Mouse (Mus musculus) spleen, embryonic (tissue): ENCODE measurements around the gene Ss18l1.

Experiments used
- CTCF ChIA-PET: fragments of 350-600 bp; sonication (Branson Sonifier 250); formaldehyde crosslinking; loops from one replicate; lab custom pipeline; 2022; lab: Charles Lee

The Ss18l1 gene

GRCm38 (mm10) chr2:180042256-180042857 is at the start of gene Ss18l1, which contains the start of gene Psma7:
Gene Ss18l1 (plus strand): TSS chr2:180042509.
Gene Psma7 (minus strand): TSS chr2:180042433.
- CTCF ChIA-PET = interaction anchor here (0.6 to 1.2 kb wide), 2 partner anchors 13 to 63 kb away, joined by 3 read pairs; no protein-coding TSS in a partner anchor

- CTCF ChIA-PET = no interaction called here
These were observed 49.2 kb upstream of the Ss18l1 start for GRCm38 (mm10) chr2:179993071-179993470.

- CTCF ChIA-PET = no interaction called here
These were observed 43.9 kb upstream of the Ss18l1 start for GRCm38 (mm10) chr2:179998431-179998830.

GRCm38 (mm10) chr2:180001635-180002034 is 40.7 kb upstream of the Ss18l1 start:
- CTCF ChIA-PET = no interaction called here

GRCm38 (mm10) chr2:180005656-180006351 is 36.5 kb upstream of the Ss18l1 start:
- CTCF ChIA-PET = no interaction called here

- CTCF ChIA-PET = no interaction called here
These were observed 35.8 kb upstream of the Ss18l1 start for GRCm38 (mm10) chr2:180006352-180007017.

GRCm38 (mm10) chr2:180010686-180011085 is 31.6 kb upstream of the Ss18l1 start:
- CTCF ChIA-PET = interaction anchor here (0.6 to 0.7 kb wide), 2 partner anchors 52 to 82 kb away, joined by 3 to 14 read pairs; no protein-coding TSS in a partner anchor

- CTCF ChIA-PET = no interaction called here
These were observed 30.9 kb upstream of the Ss18l1 start for GRCm38 (mm10) chr2:180011370-180011769.

- CTCF ChIA-PET = no interaction called here
These were observed 28.6 kb upstream of the Ss18l1 start for GRCm38 (mm10) chr2:180013686-180014085.

- CTCF ChIA-PET = no interaction called here
These were observed 24.7 kb upstream of the Ss18l1 start for GRCm38 (mm10) chr2:180017632-180018031.

- CTCF ChIA-PET = no interaction called here
These were observed 23.7 kb upstream of the Ss18l1 start for GRCm38 (mm10) chr2:180018573-180018972.

GRCm38 (mm10) chr2:180020091-180020661 is 22.1 kb upstream of the Ss18l1 start:
- CTCF ChIA-PET = no interaction called here

- CTCF ChIA-PET = no interaction called here
These were observed 21.4 kb upstream of the Ss18l1 start for GRCm38 (mm10) chr2:180020919-180021318.

GRCm38 (mm10) chr2:180022751-180023150 is 19.6 kb upstream of the Ss18l1 start:
- CTCF ChIA-PET = no interaction called here

GRCm38 (mm10) chr2:180024401-180025098 is 17.8 kb upstream of the Ss18l1 start, which contains the start of gene Lsm14b:
Gene Lsm14b (plus strand): TSS chr2:180024987.
- CTCF ChIA-PET = interaction anchor here (0.5 to 1.0 kb wide), 2 partner anchors 8 to 48 kb away, joined by 4 to 21 read pairs; partner anchors contain the start of gene Taf4

GRCm38 (mm10) chr2:180025135-180025860 is 17.0 kb upstream of the Ss18l1 start:
- CTCF ChIA-PET = interaction anchor here (0.9 to 1.0 kb wide), 2 partner anchors 21 to 48 kb away, joined by 4 to 21 read pairs; partner anchors contain the start of gene Taf4

GRCm38 (mm10) chr2:180025861-180026200 is 16.5 kb upstream of the Ss18l1 start:
- CTCF ChIA-PET = interaction anchor here (0.5 to 0.9 kb wide), 2 partner anchors 20 to 24 kb away, joined by 3 to 4 read pairs; no protein-coding TSS in a partner anchor

- CTCF ChIA-PET = no interaction called here
These were observed 14.5 kb upstream of the Ss18l1 start for GRCm38 (mm10) chr2:180027768-180028167.

GRCm38 (mm10) chr2:180031270-180031669 is 11.0 kb upstream of the Ss18l1 start:
- CTCF ChIA-PET = no interaction called here

- CTCF ChIA-PET = no interaction called here
These were observed 9.4 kb upstream of the Ss18l1 start for GRCm38 (mm10) chr2:180032925-180033324.
